Mouse (Mus musculus) CD8-positive naive resting alpha-beta T cell, adult 2 months (primary cell): Measurements from ENCODE around the gene Cacul1.
"Not testable (repeated sequence)": the region's sequence is repeated elsewhere in the genome, so short reads cannot be mapped to it uniquely, and the experiment has no call there.

Source experiments
- DNase-seq, 2 experiments: peaks; one replicate each; pipeline ENCODE4 v3.0.0; 2022; ENCODE audit warnings: low read depth in 2 of 2, low spot score in 2 of 2

Gene Cacul1

DNA sequence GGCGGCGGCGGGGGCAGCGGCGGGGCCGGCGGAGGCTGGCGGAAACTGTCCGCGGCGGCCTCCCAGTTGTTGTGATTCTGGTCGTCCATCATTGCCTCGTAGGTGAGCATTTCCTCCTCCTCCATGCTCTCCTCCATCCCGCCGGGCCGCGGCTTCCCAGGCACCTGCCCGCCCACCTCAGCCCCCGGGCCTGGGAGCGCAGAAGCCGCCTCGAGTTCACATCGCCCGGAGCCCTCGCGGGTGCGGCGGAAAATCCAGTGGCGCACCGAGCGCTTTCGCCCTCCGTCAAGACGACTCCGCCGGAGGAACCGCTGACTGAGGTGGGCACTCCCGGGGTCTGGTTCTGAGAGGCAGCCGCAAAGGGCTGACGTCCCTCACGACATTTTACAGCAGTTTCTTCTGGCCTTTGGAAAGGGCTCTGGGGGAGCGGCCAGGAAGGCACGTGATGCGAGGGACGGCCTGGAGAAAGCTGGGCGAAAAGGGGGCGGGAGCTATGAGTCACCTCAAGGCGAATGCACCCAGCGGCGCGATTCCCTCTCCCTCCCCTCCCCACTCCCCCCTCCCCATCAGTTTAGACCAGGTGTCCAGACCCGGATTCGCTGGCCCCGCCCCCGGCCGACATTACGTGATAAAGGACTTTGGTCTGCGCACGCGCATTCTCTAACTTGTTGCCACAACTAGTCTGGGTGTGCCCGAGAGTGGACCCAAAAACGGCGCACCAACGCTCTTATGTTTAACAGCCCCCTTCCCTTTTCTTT, at the start of gene Cacul1:
TSS of gene Cacul1 (minus strand) at position 444 of the 758 bp plus-strand sequence.
- peak; percentile 86 to 88 for DNase-seq

DNA sequence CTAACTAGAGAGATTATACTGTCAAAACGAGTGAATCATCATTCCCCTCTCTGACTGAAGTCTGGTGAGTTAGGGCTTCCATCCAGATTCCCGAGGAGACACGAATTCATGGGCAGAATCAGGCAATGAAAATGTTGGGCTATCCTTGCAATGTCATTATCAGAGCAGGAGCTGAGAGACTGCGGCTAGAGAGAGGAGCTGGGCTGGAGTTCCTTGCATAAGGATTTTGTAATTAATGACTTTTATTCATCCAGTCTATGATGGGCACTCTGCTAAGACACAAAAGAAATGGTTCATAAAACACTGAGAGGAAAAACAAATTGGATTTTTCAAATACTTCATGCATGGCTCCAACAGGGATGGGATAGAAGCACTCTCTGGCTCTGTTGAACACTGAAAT, 38.6 kb upstream of the Cacul1 start:
- no peak for DNase-seq

DNA sequence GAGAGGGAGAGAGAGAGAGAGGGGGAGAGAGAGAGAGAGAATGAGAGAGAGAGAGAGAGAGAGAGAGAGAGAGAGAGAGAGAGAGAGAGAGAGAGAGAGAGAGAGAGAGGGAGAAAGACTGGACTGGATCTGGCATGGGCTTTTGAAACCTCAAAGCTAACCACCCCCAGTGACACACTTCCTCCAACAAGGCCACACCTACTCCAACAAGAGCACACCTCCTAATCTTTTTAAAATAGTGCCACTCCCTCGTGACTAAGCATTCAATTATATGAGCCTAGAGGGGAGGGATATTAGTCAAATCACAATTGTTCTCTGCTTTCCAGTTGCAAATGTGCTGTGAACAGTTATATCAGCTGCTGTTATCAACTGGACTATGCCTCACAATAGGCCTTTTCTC, 36.2 kb upstream of the Cacul1 start:
- DNase-seq: no peak

DNA sequence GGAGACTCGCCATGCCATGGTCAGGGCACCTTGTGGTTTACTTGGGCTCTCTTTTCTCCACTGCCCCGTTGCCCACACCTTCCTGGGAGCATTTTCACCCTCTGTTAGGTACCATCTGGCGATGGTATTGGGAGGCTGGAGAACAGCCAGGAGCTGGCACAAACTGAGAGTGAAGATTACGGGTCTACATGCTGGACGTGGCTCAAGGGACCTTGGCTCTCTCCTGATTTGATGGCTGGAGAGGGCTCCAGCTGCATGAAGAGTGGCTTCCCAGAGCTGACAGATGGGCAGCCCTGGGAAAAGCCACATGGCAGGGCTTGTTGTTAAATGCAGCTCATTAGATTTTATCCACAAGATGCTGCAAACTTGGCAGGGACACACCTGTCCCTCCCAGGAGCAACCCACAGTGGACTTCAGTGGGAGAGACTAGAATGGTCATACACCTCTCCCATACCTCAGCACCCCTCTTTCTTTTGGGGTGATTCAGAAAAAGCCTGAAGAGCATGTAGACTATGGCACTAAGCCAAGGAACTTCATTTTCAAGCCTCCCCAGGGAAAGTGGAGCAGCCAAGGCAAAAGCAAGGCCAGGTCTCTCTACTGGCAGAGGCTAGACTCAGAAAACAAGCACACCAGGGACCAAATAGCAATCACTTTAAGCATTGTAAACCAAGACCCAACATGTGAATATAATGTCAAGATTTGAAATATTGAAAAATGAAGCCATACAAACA, 34.8 kb upstream of the Cacul1 start:
- DNase-seq: no peak

DNA sequence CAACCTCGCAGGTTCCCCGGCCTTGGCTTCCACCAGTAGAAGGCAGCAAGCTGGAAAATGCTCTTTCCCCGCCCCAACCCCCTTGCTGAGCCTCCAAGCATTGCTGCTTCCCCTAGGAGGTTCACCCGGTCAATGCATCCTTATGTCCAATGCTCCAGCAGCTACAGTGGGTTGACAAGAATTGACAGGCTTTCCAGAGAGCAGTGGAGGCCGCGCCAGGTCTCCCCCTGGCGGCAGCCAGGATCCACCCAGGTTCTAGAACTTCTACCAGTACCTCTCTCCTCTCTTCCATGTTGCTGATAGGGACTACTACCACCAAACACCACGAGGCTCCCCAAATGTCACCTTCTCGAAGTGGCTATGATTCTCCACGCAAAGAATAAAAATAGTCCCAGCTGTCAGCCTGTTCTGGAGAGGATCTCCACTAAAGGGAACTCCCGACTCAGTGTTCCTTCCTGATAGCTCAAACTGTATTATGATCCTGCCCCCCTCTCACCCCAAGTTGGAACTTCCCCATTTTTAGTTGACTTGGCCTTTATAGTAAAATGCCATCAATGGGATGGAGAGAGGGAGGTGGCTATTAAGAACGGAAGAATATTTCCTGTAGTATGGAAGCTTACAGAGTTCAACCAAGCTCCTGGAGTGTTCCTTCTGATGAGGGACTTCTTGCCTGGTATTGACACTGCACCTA, 30.8 kb upstream of the Cacul1 start:
- no peak for DNase-seq

DNA sequence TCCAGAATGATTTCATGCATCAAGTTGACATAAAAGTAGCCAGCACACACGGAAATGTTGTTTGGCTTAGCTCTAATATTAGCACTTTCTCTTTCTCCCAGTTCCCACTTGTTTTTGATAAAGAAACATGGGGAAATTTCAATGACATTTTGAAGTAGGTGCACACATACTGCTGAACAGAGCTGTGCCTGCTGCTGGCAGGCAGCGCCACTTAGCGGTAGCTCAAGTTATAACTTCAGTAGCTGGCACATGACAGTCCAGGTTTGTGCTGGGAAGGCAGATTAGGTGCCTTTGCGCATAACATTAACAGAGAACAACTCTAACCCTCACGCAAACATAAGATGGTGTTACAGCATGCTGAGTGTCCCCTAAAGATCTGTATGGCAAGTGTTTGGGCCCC, 27.9 kb upstream of the Cacul1 start:
- peak in 1 of 2 experiments; percentile 4 for DNase-seq

DNA sequence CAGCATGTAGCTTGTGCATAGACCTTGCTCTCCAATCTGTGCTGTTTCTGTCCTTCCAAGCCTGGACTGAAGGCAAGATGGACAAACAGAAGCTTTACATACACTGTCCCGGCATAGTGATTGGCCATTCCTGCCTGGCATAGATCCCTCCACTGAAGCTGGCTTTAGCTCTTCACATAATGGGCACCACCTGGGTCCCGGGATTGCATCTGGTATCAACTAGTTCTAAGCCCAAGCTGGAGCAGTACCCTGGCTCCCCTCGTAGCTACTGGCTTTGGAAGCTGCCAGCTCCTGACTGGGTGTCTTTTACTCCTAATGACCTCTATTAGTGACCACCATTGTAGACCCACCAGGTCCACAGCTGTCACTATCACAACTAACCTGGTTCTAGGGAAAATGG, 22.8 kb upstream of the Cacul1 start:
- DNase-seq: no peak

DNA sequence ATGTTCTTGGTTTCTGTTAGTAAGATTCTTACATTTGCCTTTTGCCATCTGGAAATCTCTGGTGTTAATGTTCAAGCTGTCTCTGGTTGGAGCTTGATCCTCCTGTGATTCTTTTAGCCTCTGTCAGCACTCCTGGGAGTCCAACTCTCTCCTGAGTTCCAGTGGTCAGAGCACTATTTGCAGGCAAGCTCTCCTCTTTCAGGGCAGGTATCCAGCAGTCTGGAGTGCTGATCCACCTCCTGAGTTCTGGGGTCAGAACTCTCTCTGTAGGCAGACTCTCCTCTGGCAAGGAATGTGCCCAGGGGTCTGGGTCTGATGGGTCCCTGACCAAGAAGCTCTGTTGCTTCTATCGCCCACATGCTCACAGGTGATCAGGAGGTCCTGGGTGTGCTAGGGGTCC, 21.2 kb upstream of the Cacul1 start:
- not testable (repeated sequence) for DNase-seq

DNA sequence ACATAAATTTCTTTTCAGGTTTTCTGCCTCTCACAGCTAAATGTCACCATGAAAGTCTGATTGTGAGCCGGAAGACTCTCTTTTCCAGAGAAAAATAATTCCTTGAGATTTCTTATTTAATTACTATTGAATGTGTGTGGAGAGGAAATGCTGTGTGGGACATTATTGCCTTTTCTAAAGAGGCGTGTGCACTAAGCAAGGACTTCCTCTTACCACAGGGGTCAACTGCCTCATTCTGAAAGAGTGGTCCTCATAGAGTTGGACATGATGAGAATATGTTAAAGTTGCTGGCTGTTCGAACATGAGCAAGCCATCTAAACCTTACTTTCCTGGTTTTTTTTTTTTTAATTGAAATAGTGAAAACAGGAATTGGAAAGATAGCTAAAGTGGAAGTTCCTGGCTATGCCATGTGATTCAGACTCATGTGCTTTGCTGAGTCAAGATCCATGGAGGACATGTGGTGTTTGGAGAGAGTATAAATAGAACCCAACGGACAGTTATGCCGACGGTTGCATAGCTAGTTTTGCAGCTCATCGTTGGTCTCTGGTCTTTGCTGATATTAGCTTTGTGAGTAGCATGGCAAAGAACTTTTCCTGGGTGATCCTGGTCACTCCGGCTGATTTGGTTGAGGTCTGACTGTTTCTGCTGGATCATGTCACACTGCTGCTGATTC, 17.3 kb upstream of the Cacul1 start:
- no peak for DNase-seq

DNA sequence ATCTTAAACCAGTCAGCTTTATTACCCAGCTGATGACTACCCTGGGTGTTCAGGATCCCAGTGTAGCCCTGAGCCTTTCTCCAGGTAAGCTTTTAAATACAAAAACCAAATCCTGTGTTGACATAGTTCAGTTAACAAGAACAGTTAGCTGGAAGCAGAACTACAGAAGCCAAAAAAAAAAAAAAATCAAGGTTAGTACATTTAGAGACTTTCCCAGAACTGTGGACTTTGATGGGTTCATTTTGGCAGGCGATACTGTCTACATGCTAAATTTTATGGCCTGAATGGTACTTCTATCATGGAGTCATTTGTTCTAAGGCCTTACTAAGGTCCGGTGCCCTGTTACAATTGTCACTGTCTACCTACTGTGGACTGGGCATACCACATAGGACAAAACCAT, 8.8 kb upstream of the Cacul1 start:
- DNase-seq: no peak

DNA sequence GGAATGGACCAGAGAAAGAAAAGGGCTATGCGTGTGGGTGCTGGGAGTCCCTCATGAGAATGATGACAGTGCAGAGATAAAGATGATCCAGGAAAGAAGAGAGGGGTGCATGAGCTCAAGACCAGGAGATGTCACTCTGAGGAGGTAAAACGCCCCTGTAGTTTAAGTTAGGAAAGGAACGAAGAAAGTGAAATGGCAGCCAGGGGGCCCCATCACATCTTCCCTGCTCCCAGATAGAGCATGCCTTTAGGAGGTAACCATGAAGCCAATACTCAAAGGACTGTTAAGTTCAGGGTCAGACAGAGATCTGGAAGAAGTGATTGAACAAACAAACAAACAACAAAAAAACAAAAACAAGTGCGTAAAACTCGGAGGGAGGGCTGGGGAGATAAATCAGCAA, 5.8 kb upstream of the Cacul1 start:
- DNase-seq: no peak

DNA sequence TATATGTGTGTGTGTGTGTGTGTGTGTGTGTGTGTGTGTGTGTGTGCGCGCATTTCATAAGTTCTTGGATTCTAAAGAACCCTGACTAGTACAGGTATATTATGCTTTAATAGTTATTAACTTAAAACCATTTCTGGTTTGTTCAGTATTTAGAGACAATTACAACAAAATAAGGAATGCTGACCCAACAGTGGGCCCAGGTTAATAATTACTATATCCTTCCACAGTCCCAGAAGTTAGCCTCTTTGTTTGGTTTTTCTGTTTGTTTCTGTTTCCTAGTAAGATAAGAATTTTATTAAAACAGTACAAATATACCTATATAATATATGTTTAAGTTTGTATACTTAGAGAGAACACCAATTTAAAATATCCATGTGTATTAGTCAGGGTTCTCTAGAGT, 2.4 kb upstream of the Cacul1 start:
- DNase-seq: no peak

DNA sequence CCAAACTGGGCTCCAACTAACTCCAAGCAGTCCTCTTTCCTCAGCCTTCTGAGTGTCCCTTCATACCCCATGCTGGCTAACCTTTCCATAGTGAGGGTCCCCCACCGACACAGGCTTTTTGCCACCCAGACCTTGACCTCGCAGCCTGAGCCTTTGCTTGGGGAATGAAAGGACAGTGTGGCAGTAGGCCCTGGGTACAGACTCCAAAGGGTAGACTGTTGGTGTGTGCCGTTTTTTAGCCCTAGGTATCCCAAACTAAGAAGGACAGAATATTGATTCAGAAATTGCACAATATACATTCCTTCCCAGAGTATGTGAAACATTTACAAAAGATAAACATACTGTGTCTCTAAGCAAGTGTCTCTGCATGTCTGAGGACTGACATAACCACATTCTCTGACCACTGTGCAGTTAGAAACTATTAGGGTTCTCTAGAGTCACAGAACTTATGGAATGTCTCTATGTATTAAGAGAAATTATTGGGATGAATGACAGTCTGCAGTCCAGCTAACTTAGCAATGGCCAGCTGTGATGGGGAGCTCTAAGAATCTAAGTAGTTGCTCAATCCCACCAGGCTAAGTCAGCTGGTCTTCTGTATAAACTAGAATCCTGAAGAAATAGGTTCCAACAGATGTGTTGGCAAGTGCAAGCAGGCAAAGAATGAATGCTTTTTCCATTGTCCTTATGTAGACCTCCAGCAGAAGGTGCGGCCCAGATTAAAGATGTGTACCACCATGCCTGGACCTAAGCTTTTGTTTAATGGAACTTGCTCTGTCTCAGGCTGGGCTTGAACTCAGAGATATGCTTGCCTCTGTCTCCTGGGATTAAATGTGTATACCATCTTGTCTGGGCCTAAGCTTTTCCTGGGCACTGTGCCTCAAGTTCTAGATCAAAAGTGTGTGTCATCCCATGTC, 809 bp upstream of the Cacul1 start:
- DNase-seq: no peak

DNA sequence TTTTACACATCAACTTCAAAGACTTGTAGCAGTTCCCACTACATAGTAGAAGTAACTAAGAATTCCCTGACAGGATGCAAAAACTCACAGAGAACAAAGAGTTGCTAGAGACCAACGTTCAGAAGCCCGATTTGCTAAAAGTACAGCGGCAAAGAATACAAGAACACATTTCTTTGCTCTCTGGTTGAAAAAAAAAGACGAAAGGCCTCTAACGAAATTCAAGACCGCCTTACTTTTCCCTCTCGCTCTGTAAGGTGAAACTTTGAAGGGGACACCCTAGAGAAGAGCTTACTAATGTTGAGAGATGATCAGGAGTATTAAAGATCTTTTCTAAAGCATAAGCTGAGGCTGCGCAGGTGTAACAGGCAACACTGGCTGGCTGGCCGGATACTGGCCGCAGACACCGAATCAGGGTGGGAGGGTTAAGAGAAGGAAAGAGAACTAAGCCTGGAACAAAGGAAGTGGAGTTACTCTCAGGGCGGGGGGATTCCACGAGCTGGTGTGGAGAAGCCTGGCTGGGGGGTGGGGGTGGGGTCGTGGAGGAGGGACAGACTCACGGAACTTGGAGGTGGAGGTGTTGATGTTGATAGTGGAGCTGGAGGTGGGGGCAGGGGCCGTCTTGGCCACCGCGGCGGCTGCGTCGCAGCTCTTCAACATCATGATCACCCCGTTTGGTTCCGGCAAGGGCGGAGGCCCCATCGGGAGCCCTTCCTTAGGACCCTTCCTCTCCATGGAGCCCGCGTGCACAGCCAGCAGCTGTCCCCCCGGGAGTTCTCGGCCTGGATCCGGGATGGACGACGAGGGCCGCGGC, 849 bp downstream of the Cacul1 start:
- peak; percentile 19 to 25 for DNase-seq

DNA sequence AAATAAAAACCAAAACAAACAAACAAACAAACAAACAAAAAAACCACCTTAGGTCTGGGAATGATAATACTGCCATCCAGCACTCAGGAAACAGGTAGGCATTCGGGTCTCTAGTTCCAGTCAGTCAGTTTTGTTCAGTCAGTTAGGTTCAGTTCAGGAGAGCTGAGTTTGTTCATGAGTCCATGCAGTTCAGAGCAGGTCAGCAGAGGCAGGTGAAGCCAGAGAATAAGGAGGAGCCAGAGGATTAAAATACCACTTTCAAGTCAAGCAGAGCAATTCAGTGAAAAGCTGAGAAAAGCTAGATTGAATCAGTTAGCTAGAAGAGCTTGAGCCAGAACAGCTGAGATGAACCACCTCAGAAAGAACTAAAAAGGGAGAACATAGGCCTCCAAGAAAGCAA, 4.1 kb downstream of the Cacul1 start:
- DNase-seq: no peak

DNA sequence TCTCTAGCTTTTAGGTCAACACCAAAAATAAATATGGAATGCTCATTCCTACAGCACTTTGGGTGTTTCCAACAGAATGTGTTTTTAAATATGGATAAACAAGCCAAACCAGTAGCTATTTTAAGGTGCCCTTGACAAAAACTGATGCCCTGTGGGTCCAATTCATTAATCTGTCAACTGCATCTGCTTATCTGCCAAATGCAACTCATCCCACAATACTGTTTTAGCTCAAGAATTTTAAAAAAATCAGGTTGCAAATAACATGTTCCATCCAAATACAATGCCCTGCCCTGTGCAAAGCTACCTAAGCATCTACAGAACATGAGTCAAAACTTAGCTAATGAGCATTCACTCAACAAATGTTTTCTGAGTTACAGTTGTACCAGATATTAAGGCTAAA, 20.3 kb downstream of the Cacul1 start:
- no peak for DNase-seq

DNA sequence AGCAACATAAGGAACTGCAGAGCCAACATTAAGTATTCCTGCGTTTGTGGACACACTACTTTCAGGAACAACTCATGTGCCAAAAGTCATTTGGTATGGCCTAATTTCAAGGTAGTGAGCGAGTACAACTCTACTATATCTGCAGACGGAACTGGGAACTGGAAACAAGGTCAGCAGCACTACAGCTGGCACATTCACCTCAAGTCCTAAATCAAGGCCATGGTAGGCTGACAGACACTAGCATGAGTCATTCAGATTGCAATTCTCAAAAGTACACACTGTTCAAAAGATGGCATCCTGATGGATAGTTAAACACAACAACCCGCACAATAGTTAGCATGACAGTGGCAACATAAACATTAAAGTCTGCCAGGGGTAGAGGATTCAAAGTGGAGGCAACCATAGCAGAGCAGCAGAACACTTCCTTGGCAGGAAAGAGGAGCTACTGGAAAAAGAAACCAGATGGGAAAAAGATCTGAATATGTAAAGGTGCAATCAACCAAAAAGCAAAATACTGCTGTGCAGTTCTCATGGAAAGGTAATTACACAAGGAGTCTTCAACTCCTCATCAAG, 25.9 kb downstream of the Cacul1 start:
- DNase-seq: no peak

DNA sequence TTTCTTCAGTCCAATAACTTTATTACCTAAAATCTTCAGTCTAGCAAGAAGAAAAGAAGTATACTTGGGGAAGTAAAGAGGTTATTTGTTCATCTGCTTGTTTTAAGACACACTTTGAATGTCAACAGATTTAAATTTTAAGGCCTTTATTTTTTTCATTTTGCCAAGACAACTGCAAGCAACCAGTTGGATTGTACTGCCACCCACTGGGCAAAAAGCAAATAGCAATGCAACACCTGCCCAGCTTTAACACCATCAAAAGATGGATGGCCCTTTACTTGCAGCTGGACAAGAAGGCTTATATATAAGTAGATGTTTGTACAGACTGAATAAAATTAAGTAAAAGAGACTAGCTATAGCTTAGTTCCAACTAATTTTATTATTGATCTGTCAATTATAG, 27.3 kb downstream of the Cacul1 start:
- peak; percentile 7 to 55 for DNase-seq

DNA sequence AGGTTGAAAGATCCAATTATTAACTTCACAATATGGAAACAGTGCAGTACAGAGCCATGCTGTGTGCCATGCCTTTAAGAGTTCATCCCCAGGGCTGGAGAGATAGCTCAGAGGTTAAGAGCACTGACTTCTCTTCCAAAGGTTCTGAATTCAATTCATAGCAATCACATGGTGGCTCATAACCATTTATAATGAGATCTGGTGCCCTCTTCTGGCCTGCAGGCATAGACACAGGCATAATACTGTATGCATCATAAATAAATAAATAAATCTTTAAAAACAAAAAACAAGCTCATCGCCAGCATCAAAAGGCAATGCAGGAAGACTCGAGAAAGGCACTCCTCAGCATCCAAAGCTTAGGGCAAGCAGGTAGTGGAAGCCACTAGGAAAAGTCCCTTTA, 37.5 kb downstream of the Cacul1 start:
- DNase-seq: no peak
